Mouse (Mus musculus): ENCODE data around the gene B3gnt6. TPM values are rescaled to one million over a fixed set of nuclear protein-coding genes. Genes with fewer than 3 reads are reported as not detected.

The B3gnt6 gene
- polyA plus RNA-seq, 1 experiment from 2014 or later, result 0.06 TPM

GRCm38 (mm10) chr7:98185326-98185725, 14.0 kb downstream of the B3gnt6 start:
- WGBS (ENCODE audit: insufficient replicate concordance), result 77% methylated on average over 6 of the region's 6 CpGs
- no peak overlapping the region for H3K9ac ChIP-seq (ENCODE audit: low read depth, low read length)

DNA sequence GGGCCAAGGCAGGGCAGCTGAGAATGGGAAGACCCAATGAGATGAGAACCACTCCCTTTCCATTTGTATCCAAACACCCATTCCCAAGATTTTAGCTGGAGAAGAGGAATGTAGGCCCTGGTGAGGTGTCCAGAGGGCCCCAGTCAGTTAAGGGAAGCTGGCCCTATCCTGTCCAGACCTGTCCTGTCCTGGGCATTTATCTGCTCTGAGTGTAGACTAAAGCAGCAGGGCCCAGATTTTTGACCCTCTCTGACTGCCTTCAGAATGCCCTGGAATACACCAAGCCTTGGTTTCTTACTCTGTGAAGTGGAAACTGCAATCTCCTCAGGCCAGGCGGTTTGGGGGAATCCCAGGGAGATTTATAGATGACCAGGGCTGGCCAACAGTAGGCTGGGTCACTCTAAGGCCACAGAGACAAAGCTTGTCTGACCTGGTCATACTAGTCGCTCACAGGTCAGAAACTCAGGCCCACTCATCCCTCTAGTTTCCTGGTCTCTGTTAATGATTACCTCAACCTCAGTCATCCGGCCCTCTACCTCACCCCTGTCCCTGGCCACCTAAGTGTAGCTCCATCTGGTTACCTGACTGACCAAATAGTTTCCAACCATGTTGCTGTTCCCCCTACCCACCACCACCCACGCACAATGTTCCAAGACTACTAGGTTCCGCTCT, 20.6 kb downstream of the B3gnt6 start:
- Histone ChIP-seq H3K27ac (ENCODE audit: low read length) (peak overlapping the region; percentile 92), H3K27me3 (ENCODE audit: control insufficient read depth, insufficient read depth, low read depth, low read length) (no peaks in the 10 kb centered on the region), H3K4me1 (ENCODE audit: control insufficient read depth, low read depth, low read length) (peaks cover 48% of the 10 kb centered on the region)

More at GRCm38 (mm10) chr7:98185326-98185725, 14.0 kb downstream of the B3gnt6 start:
- Histone ChIP-seq H3K4me3 (ENCODE audit: low read depth, low read length) (no peak overlapping the region), H3K27me3 (ENCODE audit: control insufficient read depth, insufficient read depth, low read depth, low read length) (no peaks in the 10 kb centered on the region), H3K27ac (ENCODE audit: low read length) (no peak overlapping the region), H3K4me1 (ENCODE audit: control insufficient read depth, low read depth, low read length) (peaks cover 6% of the 10 kb centered on the region), H3K36me3 (ENCODE audit: control insufficient read depth, insufficient read depth) (no peaks in the 10 kb centered on the region), H3K4me2 (ENCODE audit: low read depth, low read length) (no peak overlapping the region), H3K9me3 (replicated peaks; ENCODE audit: control insufficient read depth, low read length) (no peaks in the 10 kb centered on the region)
- no peak for ATAC-seq (ENCODE audit: low read depth)

DNA sequence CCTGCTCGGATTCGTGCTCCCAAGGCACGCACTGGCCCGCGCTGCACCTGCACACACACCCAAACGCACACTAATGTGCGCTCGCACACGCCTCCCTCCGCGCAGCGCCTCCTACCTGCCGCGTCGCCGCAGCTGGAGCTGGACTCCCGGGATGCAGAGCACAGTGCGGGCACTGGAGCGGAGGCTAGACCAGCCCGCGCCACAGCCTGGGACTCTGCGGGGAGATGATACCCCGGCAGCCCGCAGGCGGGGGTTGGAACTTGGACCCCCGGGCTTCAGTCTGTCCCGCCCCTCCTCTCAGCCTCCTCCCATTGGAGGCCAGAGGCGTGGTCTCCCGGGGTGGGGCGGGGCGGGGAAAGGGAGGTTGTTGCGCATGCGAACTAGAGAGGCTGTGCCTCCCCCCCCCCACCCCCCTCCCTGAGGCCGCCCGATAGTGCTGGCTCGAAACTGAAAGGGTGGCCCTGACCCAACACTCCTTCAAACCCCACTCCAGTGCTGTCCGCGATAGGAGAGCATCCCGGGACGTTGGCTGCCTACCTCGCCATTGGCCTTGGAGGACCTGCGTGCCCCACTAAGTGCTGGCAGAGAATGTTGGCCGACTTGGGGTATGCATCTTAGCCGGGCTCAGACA, 21.2 kb downstream of the B3gnt6 start, which contains the start of gene Capn5:
TSS of gene Capn5 (minus strand) at position 346 of the 631 bp plus-strand sequence.
- Histone ChIP-seq H3K27ac (ENCODE audit: low read length) (peak within 1 kb of the TSS; percentile 92), H3K4me1 (ENCODE audit: control insufficient read depth, low read depth, low read length) (peaks cover 55% of the 10 kb centered on the region), H3K9me3 (replicated peaks; ENCODE audit: control insufficient read depth, low read length) (no peaks in the 10 kb centered on the region), H3K9ac (ENCODE audit: low read depth, low read length) (peak within 1 kb of the TSS; percentile 89), H3K36me3 (ENCODE audit: control insufficient read depth, insufficient read depth) (no peaks in the 10 kb centered on the region), H3K4me3 (ENCODE audit: low read depth, low read length) (peak within 1 kb of the TSS; percentile 93), H3K27me3 (ENCODE audit: control insufficient read depth, insufficient read depth, low read depth, low read length) (no peaks in the 10 kb centered on the region), H3K4me2 (ENCODE audit: low read depth, low read length) (peak within 1 kb of the TSS; percentile 92)
- ATAC-seq (ENCODE audit: low read depth), result peak; percentile 69
- under 1% methylated on average over 42 of the region's 44 CpGs for WGBS (ENCODE audit: insufficient replicate concordance)

More for the DNA sequence above, 20.6 kb downstream of the B3gnt6 start:
- H3K4me3 ChIP-seq (ENCODE audit: low read depth, low read length), result peak overlapping the region; percentile 93
- peak overlapping the region; percentile 92 for H3K4me2 ChIP-seq (ENCODE audit: low read depth, low read length)
- WGBS (ENCODE audit: insufficient replicate concordance), result 70% methylated on average over 5 of the region's 5 CpGs
- H3K9me3 ChIP-seq (replicated peaks; ENCODE audit: control insufficient read depth, low read length), result no peaks in the 10 kb centered on the region
- peak; percentile 14 for ATAC-seq (ENCODE audit: low read depth)
- peak overlapping the region; percentile 83 for H3K9ac ChIP-seq (ENCODE audit: low read depth, low read length)
- no peaks in the 10 kb centered on the region for H3K36me3 ChIP-seq (ENCODE audit: control insufficient read depth, insufficient read depth)

GRCm38 (mm10) chr7:98177566-98177928, 21.7 kb downstream of the B3gnt6 start:
- no peak for ATAC-seq (ENCODE audit: low read depth)
- Histone ChIP-seq H3K27me3 (ENCODE audit: control insufficient read depth, insufficient read depth, low read depth, low read length) (no peaks in the 10 kb centered on the region), H3K9me3 (replicated peaks; ENCODE audit: control insufficient read depth, low read length) (no peaks in the 10 kb centered on the region), H3K4me1 (ENCODE audit: control insufficient read depth, low read depth, low read length) (peaks cover 60% of the 10 kb centered on the region), H3K36me3 (ENCODE audit: control insufficient read depth, insufficient read depth) (no peaks in the 10 kb centered on the region), H3K4me3 (ENCODE audit: low read depth, low read length) (peak overlapping the region; percentile 93), H3K4me2 (ENCODE audit: low read depth, low read length) (peak overlapping the region; percentile 92), H3K9ac (ENCODE audit: low read depth, low read length) (peak overlapping the region; percentile 89), H3K27ac (ENCODE audit: low read length) (peak overlapping the region; percentile 92)
- under 1% methylated on average over 9 of the region's 9 CpGs for WGBS (ENCODE audit: insufficient replicate concordance)

GRCm38 (mm10) chr7:98177071-98177485, 22.2 kb downstream of the B3gnt6 start:
- H3K27ac ChIP-seq (ENCODE audit: low read length), result peak overlapping the region; percentile 92
- no peak for ATAC-seq (ENCODE audit: low read depth)
- peak overlapping the region; percentile 92 for H3K4me2 ChIP-seq (ENCODE audit: low read depth, low read length)
- no peaks in the 10 kb centered on the region for H3K36me3 ChIP-seq (ENCODE audit: control insufficient read depth, insufficient read depth)
- peak overlapping the region; percentile 93 for H3K4me3 ChIP-seq (ENCODE audit: low read depth, low read length)
- no peaks in the 10 kb centered on the region for H3K27me3 ChIP-seq (ENCODE audit: control insufficient read depth, insufficient read depth, low read depth, low read length)
- H3K4me1 ChIP-seq (ENCODE audit: control insufficient read depth, low read depth, low read length), result peaks cover 64% of the 10 kb centered on the region
- 30% methylated on average over 2 of the region's 2 CpGs for WGBS (ENCODE audit: insufficient replicate concordance)
- H3K9me3 ChIP-seq (replicated peaks; ENCODE audit: control insufficient read depth, low read length), result no peaks in the 10 kb centered on the region
- peak overlapping the region; percentile 89 for H3K9ac ChIP-seq (ENCODE audit: low read depth, low read length)

- peak overlapping the region; percentile 92 for H3K4me2 ChIP-seq (ENCODE audit: low read depth, low read length)
- WGBS (ENCODE audit: insufficient replicate concordance), result 26% methylated on average over 8 of the region's 8 CpGs
- H3K9me3 ChIP-seq (replicated peaks; ENCODE audit: control insufficient read depth, low read length), result no peaks in the 10 kb centered on the region
- no peaks in the 10 kb centered on the region for H3K36me3 ChIP-seq (ENCODE audit: control insufficient read depth, insufficient read depth)
- H3K27ac ChIP-seq (ENCODE audit: low read length), result peak overlapping the region; percentile 92
- H3K4me1 ChIP-seq (ENCODE audit: control insufficient read depth, low read depth, low read length), result peaks cover 70% of the 10 kb centered on the region
- no peaks in the 10 kb centered on the region for H3K27me3 ChIP-seq (ENCODE audit: control insufficient read depth, insufficient read depth, low read depth, low read length)
- H3K9ac ChIP-seq (ENCODE audit: low read depth, low read length), result peak overlapping the region; percentile 89
- peak overlapping the region; percentile 93 for H3K4me3 ChIP-seq (ENCODE audit: low read depth, low read length)
- ATAC-seq (ENCODE audit: low read depth), result peak; percentile 42
These were observed 22.8 kb downstream of the B3gnt6 start for GRCm38 (mm10) chr7:98176322-98177070.

GRCm38 (mm10) chr7:98174883-98175755, 24.2 kb downstream of the B3gnt6 start:
- Histone ChIP-seq H3K9me3 (replicated peaks; ENCODE audit: control insufficient read depth, low read length) (no peaks in the 10 kb centered on the region), H3K27me3 (ENCODE audit: control insufficient read depth, insufficient read depth, low read depth, low read length) (no peaks in the 10 kb centered on the region), H3K4me3 (ENCODE audit: low read depth, low read length) (peak overlapping the region; percentile 57), H3K4me1 (ENCODE audit: control insufficient read depth, low read depth, low read length) (peaks cover 84% of the 10 kb centered on the region), H3K27ac (ENCODE audit: low read length) (peak overlapping the region; percentile 92), H3K4me2 (ENCODE audit: low read depth, low read length) (peak overlapping the region; percentile 92), H3K9ac (ENCODE audit: low read depth, low read length) (peak overlapping the region; percentile 89), H3K36me3 (ENCODE audit: control insufficient read depth, insufficient read depth) (no peaks in the 10 kb centered on the region)
- 43% methylated on average over 4 of the region's 4 CpGs for WGBS (ENCODE audit: insufficient replicate concordance)
- ATAC-seq (ENCODE audit: low read depth), result peak; percentile 69

DNA sequence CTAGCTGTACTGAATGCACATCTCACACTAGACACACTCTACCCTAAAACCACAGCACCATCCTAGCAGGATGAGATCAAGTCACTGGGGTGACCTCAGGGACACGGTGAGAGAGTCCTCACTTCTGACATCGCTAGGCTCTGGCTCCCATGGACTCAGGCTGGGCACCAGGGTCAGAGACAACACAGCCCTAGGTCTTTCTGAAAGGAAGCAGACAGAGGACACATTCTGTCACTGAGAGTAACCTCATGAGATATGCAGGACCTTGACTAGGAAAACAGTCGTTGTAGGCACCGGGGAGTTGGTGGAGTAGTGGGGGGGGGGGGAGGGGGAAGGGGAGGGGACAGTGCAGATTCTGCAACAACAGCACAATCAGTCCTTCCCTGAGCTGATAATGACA, 25.9 kb downstream of the B3gnt6 start:
- 15% methylated on average over 4 of the region's 4 CpGs for WGBS (ENCODE audit: insufficient replicate concordance)
- no peak for ATAC-seq (ENCODE audit: low read depth)
- H3K27me3 ChIP-seq (ENCODE audit: control insufficient read depth, insufficient read depth, low read depth, low read length), result no peaks in the 10 kb centered on the region
- peak overlapping the region; percentile 4; the same call in 1 of the 2 replicates for H3K4me3 ChIP-seq (ENCODE audit: low read depth, low read length)
- peak overlapping the region; percentile 92 for H3K27ac ChIP-seq (ENCODE audit: low read length)
- H3K4me1 ChIP-seq (ENCODE audit: control insufficient read depth, low read depth, low read length), result peaks cover 82% of the 10 kb centered on the region
- H3K9ac ChIP-seq (ENCODE audit: low read depth, low read length), result peak overlapping the region; percentile 53
- peak overlapping the region; percentile 32; the same call in 1 of the 2 replicates for H3K4me2 ChIP-seq (ENCODE audit: low read depth, low read length)
- H3K36me3 ChIP-seq (ENCODE audit: control insufficient read depth, insufficient read depth), result no peaks in the 10 kb centered on the region
- H3K9me3 ChIP-seq (replicated peaks; ENCODE audit: control insufficient read depth, low read length), result no peaks in the 10 kb centered on the region
